Mouse (Mus musculus): ENCODE results near the gene Stard10. TPM values are rescaled to one million over a fixed set of nuclear protein-coding genes. Genes with fewer than 3 reads are reported as not detected.

The Stard10 gene
- polyA plus RNA-seq, 1 experiment from 2014 or later = 79.5 TPM

DNA sequence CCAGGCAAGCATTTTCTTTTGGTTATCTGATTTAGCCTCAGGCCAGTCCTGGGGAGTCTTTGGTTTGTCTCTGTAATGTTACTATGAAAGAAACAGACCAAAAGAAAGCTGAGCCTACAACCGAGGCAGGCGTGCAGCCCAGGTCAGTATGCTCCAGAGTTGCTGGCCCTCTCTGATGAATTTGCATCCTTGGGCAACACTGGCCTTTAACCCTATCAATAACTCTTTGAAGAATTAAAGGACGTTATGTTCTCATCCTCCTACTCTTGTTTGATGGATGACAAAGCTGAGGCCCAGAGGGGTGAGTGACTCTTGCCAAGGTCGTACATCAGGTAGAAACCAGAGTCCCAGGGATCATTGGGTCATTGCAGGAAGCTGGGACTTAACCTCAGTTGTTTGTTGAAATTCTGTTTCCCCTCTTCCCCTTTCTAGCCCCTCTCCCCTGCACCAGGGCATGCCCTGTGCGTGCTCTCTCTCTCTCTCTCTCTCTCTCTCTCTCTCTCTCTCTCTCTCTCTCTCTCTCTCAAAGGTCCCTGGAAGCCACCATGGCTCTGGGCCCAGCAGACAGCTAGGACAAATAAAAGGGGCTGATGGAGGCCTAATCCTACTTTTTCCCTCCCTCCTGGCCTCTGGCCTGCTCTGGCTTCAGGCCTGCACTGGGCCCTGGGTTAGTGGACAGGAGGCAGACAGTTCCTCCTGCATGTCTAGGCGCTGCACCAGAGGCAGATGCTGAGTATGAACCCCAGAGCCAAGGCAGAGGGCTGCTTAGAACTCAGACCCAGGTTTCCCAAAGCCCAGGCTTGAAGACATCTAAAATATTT lies 7.5 kb downstream of the Stard10 start:
- peaks cover 7% of the 10 kb centered on the region for H3K27me3 ChIP-seq (replicated peaks)
- no peak overlapping the region for H3K4me3 ChIP-seq
- H3K27ac ChIP-seq = peak overlapping the region; percentile 69
- H3K36me3 ChIP-seq = peaks cover 28% of the 10 kb centered on the region
- peak overlapping the region; percentile 98 for H3K4me2 ChIP-seq
- 46% methylated on average over 6 of the region's 6 CpGs for whole genome bisulfite sequencing (ENCODE audit: insufficient replicate concordance)
- H3K9me3 ChIP-seq (replicated peaks) = no peaks in the 10 kb centered on the region
- H3K4me1 ChIP-seq = peaks cover 82% of the 10 kb centered on the region
- no peak overlapping the region for H3K9ac ChIP-seq
- ATAC-seq = no peak

DNA sequence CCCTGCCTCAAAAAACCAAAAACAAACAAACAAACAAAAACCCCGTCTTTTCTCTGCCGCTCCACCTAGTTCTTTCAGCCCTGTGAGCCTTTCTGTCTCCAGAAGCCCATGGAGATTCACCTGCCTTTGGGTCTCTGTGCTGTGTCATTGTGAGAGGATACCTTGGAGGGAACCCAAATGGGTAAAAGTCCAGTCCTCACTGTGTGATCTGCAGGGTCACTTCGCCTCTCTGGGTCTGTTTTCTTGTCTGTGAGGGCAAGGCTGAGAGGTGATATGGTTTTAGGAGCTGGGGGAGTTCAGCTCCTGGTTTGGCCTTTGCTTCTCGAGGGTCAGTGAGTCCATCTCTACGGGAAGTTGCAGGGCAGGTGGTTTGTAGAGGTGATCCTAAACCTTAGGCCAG lies 9.1 kb downstream of the Stard10 start:
- Histone ChIP-seq H3K9me3 (replicated peaks) (no peaks in the 10 kb centered on the region), H3K4me1 (peaks cover 67% of the 10 kb centered on the region), H3K36me3 (peaks cover 42% of the 10 kb centered on the region), H3K27me3 (replicated peaks) (peaks cover 7% of the 10 kb centered on the region), H3K4me3 (no peak overlapping the region), H3K9ac (no peak overlapping the region), H3K4me2 (no peak overlapping the region), H3K27ac (no peak overlapping the region)
- no peak for ATAC-seq
- 74% methylated on average over 5 of the region's 5 CpGs for WGBS (ENCODE audit: insufficient replicate concordance)

DNA sequence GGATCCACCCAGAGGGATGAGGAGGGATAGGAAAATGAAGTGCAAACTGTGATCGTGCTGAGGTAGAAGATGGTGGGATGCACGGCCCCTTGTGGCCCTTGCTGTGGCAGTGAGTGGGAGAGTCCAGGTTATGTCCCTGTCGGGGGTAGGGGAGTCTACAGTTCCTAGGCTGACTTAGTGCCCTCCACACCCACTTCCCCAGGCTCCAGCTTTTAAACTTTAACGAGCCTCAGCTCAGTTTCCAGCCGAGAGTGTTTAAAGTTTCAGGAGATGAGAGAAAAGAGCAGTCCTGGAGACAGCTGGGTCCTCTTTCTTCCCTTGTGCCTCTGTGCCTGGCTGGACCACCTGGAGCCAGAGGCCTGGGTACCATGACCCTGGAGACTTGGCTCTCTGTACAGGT lies 10.4 kb downstream of the Stard10 start:
- H3K9ac ChIP-seq = no peak overlapping the region
- no peak overlapping the region for H3K4me3 ChIP-seq
- H3K27me3 ChIP-seq (replicated peaks) = peaks cover 4% of the 10 kb centered on the region
- 61% methylated on average over 5 of the region's 5 CpGs for WGBS (ENCODE audit: insufficient replicate concordance)
- peaks cover 47% of the 10 kb centered on the region for H3K36me3 ChIP-seq
- H3K27ac ChIP-seq = no peak overlapping the region
- H3K4me2 ChIP-seq = no peak overlapping the region
- H3K9me3 ChIP-seq (replicated peaks) = no peaks in the 10 kb centered on the region
- peaks cover 59% of the 10 kb centered on the region for H3K4me1 ChIP-seq
- no peak for ATAC-seq

DNA sequence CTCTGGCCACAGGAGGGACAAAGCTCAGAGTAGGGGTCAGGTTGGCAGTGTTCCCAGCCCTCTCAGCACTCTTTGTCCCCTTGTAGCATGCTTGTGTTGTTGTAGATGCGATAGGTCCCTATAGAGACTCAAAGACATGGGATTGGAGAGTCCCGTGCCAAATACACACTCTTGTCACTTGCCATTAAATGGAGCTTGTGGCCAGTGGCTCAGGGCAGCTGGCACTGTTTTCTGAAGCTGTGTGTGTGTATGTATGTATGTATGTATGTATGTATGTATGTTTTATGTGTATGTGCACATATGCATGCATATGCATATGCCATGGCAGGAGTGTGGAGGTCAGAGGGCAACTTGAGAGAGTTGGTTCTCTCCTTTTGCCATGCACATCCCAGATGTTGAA lies 10.9 kb downstream of the Stard10 start:
- Histone ChIP-seq H3K9me3 (replicated peaks) (no peaks in the 10 kb centered on the region), H3K9ac (no peak overlapping the region), H3K27me3 (replicated peaks) (no peaks in the 10 kb centered on the region), H3K36me3 (peaks cover 48% of the 10 kb centered on the region), H3K4me1 (peaks cover 57% of the 10 kb centered on the region), H3K27ac (no peak overlapping the region), H3K4me2 (no peak overlapping the region), H3K4me3 (no peak overlapping the region)
- ATAC-seq = no peak
- 70% methylated on average over 2 of the region's 2 CpGs for WGBS (ENCODE audit: insufficient replicate concordance)

DNA sequence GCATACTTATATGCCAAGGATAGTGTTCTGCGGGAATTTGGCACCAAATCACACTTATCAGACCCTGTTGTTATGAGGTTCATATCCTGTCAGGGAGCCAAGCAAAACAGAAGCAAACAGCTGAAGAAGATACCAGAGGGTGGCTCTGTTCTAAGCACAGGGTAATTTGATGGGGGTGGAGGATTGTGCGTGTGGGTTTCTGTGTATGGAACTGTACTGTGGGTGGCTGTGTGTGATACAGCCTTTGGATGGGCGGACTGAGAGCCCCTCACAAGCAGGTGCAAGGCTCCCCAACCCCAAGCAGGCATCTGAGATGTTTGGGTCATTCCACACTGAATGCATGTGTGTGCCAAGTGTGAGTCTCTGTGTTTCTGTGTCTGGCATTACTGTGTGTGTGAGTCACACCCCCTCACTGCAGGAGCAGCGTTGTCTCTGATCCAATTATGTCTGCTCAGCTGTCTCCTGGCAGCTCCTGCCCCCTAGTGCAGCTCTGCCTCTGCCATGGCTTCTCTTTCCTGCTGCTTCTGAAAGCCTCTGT lies 11.8 kb downstream of the Stard10 start:
- H3K27me3 ChIP-seq (replicated peaks) = no peaks in the 10 kb centered on the region
- no peak overlapping the region for H3K4me2 ChIP-seq
- H3K4me1 ChIP-seq = peaks cover 48% of the 10 kb centered on the region
- 64% methylated on average over 4 of the region's 4 CpGs for WGBS (ENCODE audit: insufficient replicate concordance)
- no peak overlapping the region for H3K27ac ChIP-seq
- ATAC-seq = no peak
- no peaks in the 10 kb centered on the region for H3K9me3 ChIP-seq (replicated peaks)
- H3K9ac ChIP-seq = no peak overlapping the region
- H3K4me3 ChIP-seq = no peak overlapping the region
- H3K36me3 ChIP-seq = peaks cover 55% of the 10 kb centered on the region

DNA sequence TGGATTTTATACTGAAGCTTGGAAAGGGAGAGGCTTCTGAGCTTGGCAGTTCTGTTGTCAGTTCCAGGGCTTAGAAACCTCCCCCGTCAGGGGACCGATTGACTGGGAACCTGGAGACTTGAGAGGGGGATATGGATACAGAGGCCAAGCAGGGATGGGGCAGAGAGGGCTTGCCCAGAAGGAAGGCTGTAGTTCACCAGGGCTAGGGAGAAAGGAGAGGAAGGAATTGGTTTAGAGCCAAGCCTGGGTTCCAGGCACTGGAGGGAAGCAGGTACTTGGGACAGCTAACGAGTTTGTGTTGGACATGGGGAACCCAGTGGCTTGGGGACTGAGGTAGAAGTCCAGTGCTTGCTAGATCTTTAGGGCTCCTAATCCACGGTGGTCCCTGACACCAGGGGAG lies 12.7 kb downstream of the Stard10 start:
- no peak overlapping the region for H3K27ac ChIP-seq
- H3K27me3 ChIP-seq (replicated peaks) = no peaks in the 10 kb centered on the region
- 72% methylated on average over 4 of the region's 4 CpGs for WGBS (ENCODE audit: insufficient replicate concordance)

DNA sequence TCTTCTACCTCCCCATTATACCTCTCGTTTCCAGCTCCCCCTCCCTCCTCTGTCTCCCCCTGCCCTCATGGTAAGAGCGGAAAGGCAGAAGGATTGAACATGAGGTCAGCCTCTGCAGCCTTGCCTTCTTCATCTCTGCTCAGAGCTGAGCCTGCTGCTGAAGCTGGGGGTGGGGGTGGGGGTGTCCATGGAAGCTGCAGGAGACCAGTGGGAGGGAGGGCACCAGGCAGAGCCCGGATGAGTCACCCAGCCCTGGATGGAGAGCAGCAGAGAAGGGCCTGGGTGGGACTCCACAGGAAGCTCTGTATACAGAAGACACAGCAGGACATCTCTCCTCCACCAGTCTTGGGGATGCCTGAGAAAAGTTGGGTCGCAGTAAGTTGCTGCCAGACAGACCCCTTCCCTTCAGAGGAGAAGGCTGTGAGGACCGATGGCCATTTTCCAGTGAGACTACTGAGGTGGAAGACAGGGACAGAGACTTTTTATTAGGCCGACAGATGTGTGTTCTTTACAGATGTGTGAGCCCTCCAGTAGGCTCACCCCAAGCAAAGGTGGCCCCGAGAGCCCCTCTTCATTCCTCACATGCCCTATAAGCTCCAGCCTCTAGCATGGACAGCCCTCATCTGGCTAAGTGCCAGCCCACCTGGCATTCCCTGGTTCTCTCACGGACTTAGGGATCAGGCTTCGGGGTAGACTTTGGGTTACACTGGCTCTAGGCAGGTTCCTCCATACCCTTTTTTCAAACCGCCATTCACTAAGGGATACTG lies 13.4 kb downstream of the Stard10 start:
- H3K4me3 ChIP-seq = no peak overlapping the region
- peaks cover 38% of the 10 kb centered on the region for H3K4me1 ChIP-seq
- no peak overlapping the region for H3K9ac ChIP-seq
- 72% methylated on average over 10 of the region's 10 CpGs for WGBS (ENCODE audit: insufficient replicate concordance)
- H3K27ac ChIP-seq = no peak overlapping the region
- no peak; the same call in 1 of the 2 replicates for ATAC-seq
- H3K36me3 ChIP-seq = peaks cover 49% of the 10 kb centered on the region
- H3K9me3 ChIP-seq (replicated peaks) = no peaks in the 10 kb centered on the region
- H3K27me3 ChIP-seq (replicated peaks) = no peaks in the 10 kb centered on the region
- no peak overlapping the region for H3K4me2 ChIP-seq

More for the DNA sequence above, 12.7 kb downstream of the Stard10 start:
- ATAC-seq = no peak
- H3K9me3 ChIP-seq (replicated peaks) = no peaks in the 10 kb centered on the region
- peaks cover 39% of the 10 kb centered on the region for H3K4me1 ChIP-seq
- H3K4me2 ChIP-seq = no peak overlapping the region
- peaks cover 56% of the 10 kb centered on the region for H3K36me3 ChIP-seq
- H3K4me3 ChIP-seq = no peak overlapping the region
- no peak overlapping the region for H3K9ac ChIP-seq

DNA sequence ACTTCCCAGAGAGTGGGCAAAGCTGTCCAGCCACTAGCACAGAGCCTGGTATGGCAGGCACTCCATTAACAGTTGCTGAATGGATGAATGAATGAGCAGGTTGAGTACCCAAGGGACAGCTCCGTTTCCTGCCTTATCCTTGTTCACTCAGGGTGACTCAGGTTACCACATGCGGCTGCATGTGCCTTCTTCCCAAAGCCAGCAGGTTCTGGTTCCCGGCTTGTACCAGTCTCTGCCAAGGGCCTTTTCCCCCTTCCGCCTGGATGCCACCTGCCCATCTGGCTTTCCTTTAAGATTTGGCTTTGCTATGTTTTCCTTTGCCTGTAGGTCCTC lies 13.9 kb downstream of the Stard10 start:
- Histone ChIP-seq H3K4me2 (no peak overlapping the region), H3K27ac (no peak overlapping the region), H3K9me3 (replicated peaks) (no peaks in the 10 kb centered on the region), H3K27me3 (replicated peaks) (no peaks in the 10 kb centered on the region), H3K9ac (no peak overlapping the region), H3K4me3 (no peak overlapping the region), H3K4me1 (peaks cover 38% of the 10 kb centered on the region), H3K36me3 (peaks cover 45% of the 10 kb centered on the region)
- 66% methylated on average over 4 of the region's 4 CpGs for WGBS (ENCODE audit: insufficient replicate concordance)
- no peak for ATAC-seq

DNA sequence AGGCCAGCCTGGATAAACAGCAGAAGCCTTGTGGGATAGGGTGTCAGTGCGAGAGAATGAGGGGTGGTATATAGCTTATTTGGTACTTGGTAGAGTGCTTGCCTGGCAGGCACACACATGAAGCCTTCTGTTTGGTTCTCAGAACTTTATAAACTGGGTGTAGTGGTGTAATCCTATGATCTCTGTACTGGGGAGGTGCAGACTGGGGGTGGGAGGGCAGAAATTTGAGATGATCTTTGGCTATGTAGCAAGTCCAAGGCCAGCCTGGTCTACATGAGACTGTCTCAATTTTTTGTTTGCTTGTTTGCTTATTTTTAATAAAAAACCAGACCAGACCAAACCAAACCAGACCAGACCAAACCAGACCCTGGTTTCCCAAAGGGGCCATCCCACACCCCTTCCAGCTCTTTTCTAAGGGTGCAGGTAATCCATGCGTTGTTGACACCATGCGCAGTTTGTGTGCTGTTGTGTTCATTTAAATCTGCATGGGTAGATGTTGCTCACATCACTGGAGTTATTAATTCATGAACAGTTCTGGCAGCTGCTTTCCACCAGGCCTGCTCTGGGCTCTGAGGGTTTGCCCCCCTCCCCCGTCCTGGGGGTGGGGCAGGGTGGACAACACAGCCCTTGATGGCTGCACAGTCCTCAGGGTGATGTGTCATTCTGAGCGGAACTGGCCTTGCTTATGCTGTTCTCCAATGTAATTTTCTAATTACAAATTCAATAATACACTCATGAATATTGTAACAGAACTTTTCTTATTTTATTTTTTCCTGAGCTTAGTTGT lies 15.4 kb downstream of the Stard10 start:
- ATAC-seq = 0 out of 2 replicates have a peak, but pooled peaks have one; percentile 28
- WGBS (ENCODE audit: insufficient replicate concordance) = 79% methylated on average over 5 of the region's 5 CpGs

DNA sequence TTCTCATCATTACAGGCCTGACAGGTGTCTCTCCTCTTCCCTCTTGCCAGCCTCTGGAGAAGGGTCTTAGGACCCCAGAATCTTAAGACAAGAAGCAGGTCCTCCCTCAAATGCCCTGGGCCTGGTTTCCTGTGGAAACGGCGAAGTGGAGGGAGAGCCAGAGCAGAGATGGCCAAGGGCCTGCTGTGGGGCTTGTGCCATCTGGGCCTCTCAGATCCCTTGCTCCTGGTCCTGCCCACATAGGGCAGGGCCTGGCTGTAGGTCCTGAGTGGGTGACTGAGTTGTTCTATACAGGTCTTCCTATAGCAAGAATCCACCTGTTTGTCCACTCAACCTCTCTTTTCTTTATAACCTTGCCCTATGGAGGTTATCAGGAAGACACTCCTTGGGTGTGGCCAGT lies 18.3 kb downstream of the Stard10 start:
- WGBS (ENCODE audit: insufficient replicate concordance) = 89% methylated on average over 2 of the region's 2 CpGs
- no peak for ATAC-seq
- Histone ChIP-seq H3K4me2 (no peak overlapping the region), H3K27me3 (replicated peaks) (no peaks in the 10 kb centered on the region), H3K4me1 (peaks cover 29% of the 10 kb centered on the region), H3K9ac (0 out of 2 replicates have a peak overlapping the region, but pooled peaks have one; percentile 19), H3K4me3 (no peak overlapping the region), H3K9me3 (replicated peaks) (no peaks in the 10 kb centered on the region), H3K36me3 (peaks cover 35% of the 10 kb centered on the region), H3K27ac (no peak overlapping the region)

More for the DNA sequence above, 15.4 kb downstream of the Stard10 start:
- Histone ChIP-seq H3K27me3 (replicated peaks) (no peaks in the 10 kb centered on the region), H3K4me1 (peaks cover 38% of the 10 kb centered on the region), H3K9ac (no peak overlapping the region), H3K4me3 (no peak overlapping the region), H3K27ac (no peak overlapping the region), H3K9me3 (replicated peaks) (no peaks in the 10 kb centered on the region), H3K4me2 (no peak overlapping the region), H3K36me3 (peaks cover 46% of the 10 kb centered on the region)

DNA sequence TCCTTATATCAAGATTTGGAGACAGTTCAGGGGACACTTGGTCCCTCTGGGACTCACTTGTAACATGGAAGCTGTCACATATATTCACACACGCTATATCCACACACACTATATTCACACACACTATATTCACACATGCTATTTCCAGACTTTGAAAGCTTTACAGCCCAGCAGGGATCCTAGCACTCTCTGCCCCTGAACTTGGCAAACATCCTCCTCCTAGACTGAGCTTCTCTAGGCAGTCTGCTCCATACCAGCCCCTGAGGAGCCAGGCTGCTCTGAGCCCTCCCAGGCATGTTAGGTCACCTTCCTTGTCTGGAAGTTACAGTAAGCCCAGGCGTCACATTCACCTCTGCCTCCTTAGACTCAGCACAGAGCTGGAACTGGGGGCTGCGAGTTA lies 19.8 kb downstream of the Stard10 start:
- no peak overlapping the region for H3K9ac ChIP-seq
- peaks cover 23% of the 10 kb centered on the region for H3K36me3 ChIP-seq
- WGBS (ENCODE audit: insufficient replicate concordance) = 77% methylated on average over 3 of the region's 3 CpGs
- no peak for ATAC-seq
- no peak overlapping the region for H3K27ac ChIP-seq
- no peaks in the 10 kb centered on the region for H3K9me3 ChIP-seq (replicated peaks)
- H3K4me3 ChIP-seq = no peak overlapping the region
- no peaks in the 10 kb centered on the region for H3K27me3 ChIP-seq (replicated peaks)
- H3K4me1 ChIP-seq = peaks cover 44% of the 10 kb centered on the region
- no peak overlapping the region for H3K4me2 ChIP-seq
